Mouse (Mus musculus) midbrain, embryonic 10.5 days (tissue): ENCODE results near the gene Dock8. TPM values are rescaled to one million over a fixed set of nuclear protein-coding genes. Genes with fewer than 3 reads are reported as not detected.
"Not testable (repeated sequence)": the region's sequence is repeated elsewhere in the genome, so short reads cannot be mapped to it uniquely, and the experiment has no call there.

Experiments used
- DNase-seq: peaks from one replicate; pipeline ENCODE4 v3.0.0-alpha.2; 2017; ENCODE audit warnings: low spot score
- H3K27ac ChIP-seq: fragments of 300-500 bp; sonication (generic); replicated peaks from 2 replicates; pipeline ENCODE4 v1.5.1; 2016; ENCODE audit warnings: mild to moderate bottlenecking
- H3K27me3 ChIP-seq: fragments of 300-500 bp; sonication (generic); 2 replicates; pipeline ENCODE4 v1.6.1; 2016; ENCODE audit warnings: low read depth, mild to moderate bottlenecking; ENCODE audit not compliant: poor library complexity, severe bottlenecking
- H3K36me3 ChIP-seq: fragments of 300-500 bp; sonication (generic); 2 replicates; pipeline ENCODE4 v1.6.1; 2016; ENCODE audit warnings: mild to moderate bottlenecking, moderate library complexity
- H3K4me1 ChIP-seq: fragments of 300-500 bp; sonication (generic); 2 replicates; pipeline ENCODE4 v1.6.1; 2016
- H3K4me3 ChIP-seq: fragments of 300-500 bp; sonication (generic); 2 replicates; pipeline ENCODE4 v1.5.1; 2016; ENCODE audit warnings: mild to moderate bottlenecking, moderate library complexity
- H3K9me3 ChIP-seq: fragments of 300-500 bp; sonication (generic); replicated peaks from 2 replicates; pipeline ENCODE4 v1.6.1; 2016; ENCODE audit warnings: mild to moderate bottlenecking
- WGBS: fragments of 180-500 bp; shearing (Covaris S2); methylation state at CpG from one replicate; pipeline ENCODE4 v1.1.7; 2016; 5-methylcytosine and 5-hydroxymethylcytosine counted together
- polyA plus RNA-seq: library from polyadenylated mRNA; unstranded; fragments of >200 nt; fragmentation: Nextera tagmentation; extraction: Ambion mirVana; gene quantifications from 2 replicates; pipeline ENCODE4 v1.2.1, GENCODE M21; 2016

Gene Dock8
- polyA plus RNA-seq, 1 experiment from 2014 or later, result 1.8 TPM

GRCm38 (mm10) chr19:25003810-25004209 lies 4.5 kb downstream of the Dock8 start:
- DNase-seq, result no peak
- Histone ChIP-seq H3K4me3 (no peak overlapping the region), H3K9me3 (no peaks in the 10 kb centered on the region), H3K27me3 (peaks cover 49% of the 10 kb centered on the region), H3K36me3 (no peaks in the 10 kb centered on the region), H3K4me1 (peaks cover 14% of the 10 kb centered on the region), H3K27ac (no peak overlapping the region)
- WGBS, result 78% methylated on average over 4 of the region's 4 CpGs

GRCm38 (mm10) chr19:25006686-25007085 lies 7.4 kb downstream of the Dock8 start:
- Histone ChIP-seq H3K4me3 (no peak overlapping the region), H3K9me3 (no peaks in the 10 kb centered on the region), H3K27me3 (peaks cover 21% of the 10 kb centered on the region), H3K36me3 (no peaks in the 10 kb centered on the region), H3K27ac (no peak overlapping the region), H3K4me1 (no peaks in the 10 kb centered on the region)
- no peak for DNase-seq
- 97% methylated on average over 1 of the region's 1 CpGs for WGBS

GRCm38 (mm10) chr19:25008509-25008908 lies 9.2 kb downstream of the Dock8 start:
- Histone ChIP-seq H3K27me3 (0 out of 2 replicates have a peak, but pooled peaks cover 7% of the 10 kb centered on the region), H3K36me3 (no peaks in the 10 kb centered on the region), H3K9me3 (no peaks in the 10 kb centered on the region), H3K4me1 (no peaks in the 10 kb centered on the region), H3K4me3 (no peak overlapping the region), H3K27ac (no peak overlapping the region)
- 86% methylated on average over 2 of the region's 2 CpGs for WGBS
- DNase-seq, result no peak

GRCm38 (mm10) chr19:25022766-25023165 lies 23.4 kb downstream of the Dock8 start:
- Histone ChIP-seq H3K4me1 (no peaks in the 10 kb centered on the region), H3K27ac (no peak overlapping the region), H3K9me3 (no peaks in the 10 kb centered on the region), H3K27me3 (no peaks in the 10 kb centered on the region), H3K4me3 (no peak overlapping the region), H3K36me3 (no peaks in the 10 kb centered on the region)
- no peak for DNase-seq
- 93% methylated on average over 6 of the region's 6 CpGs for WGBS

GRCm38 (mm10) chr19:25031765-25032164 lies 32.4 kb downstream of the Dock8 start:
- Histone ChIP-seq H3K4me3 (no peak overlapping the region), H3K4me1 (no peaks in the 10 kb centered on the region), H3K9me3 (no peaks in the 10 kb centered on the region), H3K27ac (no peak overlapping the region), H3K27me3 (no peaks in the 10 kb centered on the region), H3K36me3 (no peaks in the 10 kb centered on the region)
- WGBS, result 84% methylated on average over 4 of the region's 4 CpGs
- DNase-seq, result no peak

- H3K9me3 ChIP-seq, H3K27ac ChIP-seq, H3K4me3 ChIP-seq, H3K4me1 ChIP-seq, H3K36me3 ChIP-seq, H3K27me3 ChIP-seq, DNase-seq: not testable (repeated sequence)
- WGBS, result 92% methylated on average over 7 of the region's 18 CpGs
These were observed 33.7 kb downstream of the Dock8 start for GRCm38 (mm10) chr19:25033008-25033407.

GRCm38 (mm10) chr19:25035825-25036224 lies 36.5 kb downstream of the Dock8 start:
- H3K4me1 ChIP-seq, result 0 out of 2 replicates have a peak, but pooled peaks cover 8% of the 10 kb centered on the region
- no peaks in the 10 kb centered on the region for H3K9me3 ChIP-seq
- H3K36me3 ChIP-seq, result no peaks in the 10 kb centered on the region
- no peak overlapping the region for H3K4me3 ChIP-seq
- DNase-seq, result no peak
- 92% methylated on average over 6 of the region's 6 CpGs for WGBS
- no peaks in the 10 kb centered on the region for H3K27me3 ChIP-seq
- H3K27ac ChIP-seq, result no peak overlapping the region

- Histone ChIP-seq H3K9me3 (no peaks in the 10 kb centered on the region), H3K4me3 (no peak overlapping the region), H3K27me3 (no peaks in the 10 kb centered on the region), H3K27ac (no peak overlapping the region), H3K4me1 (0 out of 2 replicates have a peak, but pooled peaks cover 8% of the 10 kb centered on the region), H3K36me3 (no peaks in the 10 kb centered on the region)
- no peak for DNase-seq
- 88% methylated on average over 5 of the region's 5 CpGs for WGBS
These were observed 37.5 kb downstream of the Dock8 start for GRCm38 (mm10) chr19:25036784-25037183.

- Histone ChIP-seq H3K4me1 (0 out of 2 replicates have a peak, but pooled peaks cover 8% of the 10 kb centered on the region), H3K27ac (no peak overlapping the region), H3K27me3 (no peaks in the 10 kb centered on the region), H3K9me3 (no peaks in the 10 kb centered on the region), H3K36me3 (no peaks in the 10 kb centered on the region), H3K4me3 (no peak overlapping the region)
- 79% methylated on average over 4 of the region's 4 CpGs for WGBS
- DNase-seq, result no peak
These were observed 37.9 kb downstream of the Dock8 start for GRCm38 (mm10) chr19:25037249-25037648.

- Histone ChIP-seq H3K27me3 (no peaks in the 10 kb centered on the region), H3K4me1 (0 out of 2 replicates have a peak, but pooled peaks cover 8% of the 10 kb centered on the region), H3K4me3 (no peak overlapping the region), H3K27ac (no peak overlapping the region), H3K36me3 (no peaks in the 10 kb centered on the region), H3K9me3 (no peaks in the 10 kb centered on the region)
- WGBS, result 65% methylated on average over 6 of the region's 6 CpGs
- no peak for DNase-seq
These were observed 39.0 kb downstream of the Dock8 start for GRCm38 (mm10) chr19:25038293-25038692.

GRCm38 (mm10) chr19:25041209-25041608 lies 41.9 kb downstream of the Dock8 start:
- DNase-seq, result no peak
- Histone ChIP-seq H3K4me1 (0 out of 2 replicates have a peak, but pooled peaks cover 8% of the 10 kb centered on the region), H3K36me3 (no peaks in the 10 kb centered on the region), H3K27me3 (no peaks in the 10 kb centered on the region), H3K4me3 (no peak overlapping the region), H3K9me3 (no peaks in the 10 kb centered on the region), H3K27ac (no peak overlapping the region)
- WGBS, result 69% methylated on average over 6 of the region's 6 CpGs

GRCm38 (mm10) chr19:25042973-25043372 lies 43.6 kb downstream of the Dock8 start:
- Histone ChIP-seq H3K9me3 (no peaks in the 10 kb centered on the region), H3K27me3 (no peaks in the 10 kb centered on the region), H3K36me3 (no peaks in the 10 kb centered on the region), H3K27ac (no peak overlapping the region), H3K4me1 (0 out of 2 replicates have a peak, but pooled peaks cover 8% of the 10 kb centered on the region), H3K4me3 (no peak overlapping the region)
- WGBS, result 92% methylated on average over 11 of the region's 11 CpGs
- no peak for DNase-seq

GRCm38 (mm10) chr19:25044057-25044456 lies 44.7 kb downstream of the Dock8 start:
- DNase-seq, result no peak
- Histone ChIP-seq H3K9me3 (no peaks in the 10 kb centered on the region), H3K27ac (no peak overlapping the region), H3K4me3 (no peak overlapping the region), H3K4me1 (no peaks in the 10 kb centered on the region), H3K27me3 (no peaks in the 10 kb centered on the region), H3K36me3 (no peaks in the 10 kb centered on the region)
- WGBS, result 95% methylated on average over 3 of the region's 3 CpGs

GRCm38 (mm10) chr19:25052355-25052754 lies 53.0 kb downstream of the Dock8 start:
- WGBS, result 95% methylated on average over 7 of the region's 7 CpGs

More at GRCm38 (mm10) chr19:25052355-25052754, 53.0 kb downstream of the Dock8 start:
- Histone ChIP-seq H3K4me1 (peaks cover 7% of the 10 kb centered on the region; the same call in 1 of the 2 replicates), H3K4me3 (no peak overlapping the region), H3K27ac (no peak overlapping the region), H3K9me3 (no peaks in the 10 kb centered on the region), H3K27me3 (no peaks in the 10 kb centered on the region), H3K36me3 (no peaks in the 10 kb centered on the region)
- no peak for DNase-seq
